Mouse (Mus musculus) midbrain, embryonic 12.5 days (tissue): Measurements from ENCODE around the gene Ppib. TPM values are rescaled to one million over a fixed set of nuclear protein-coding genes. Genes with fewer than 3 reads are reported as not detected.

Source experiments
- ATAC-seq: fragments of 200-750 bp; cut with Nextera tagmentation; 2 replicates; pipeline ENCODE4 v1.8.0; 2017; ENCODE audit warnings: low read depth, moderate TSS enrichment, moderate library complexity; ENCODE audit not compliant: low FRiP score
- H3K27ac ChIP-seq: fragments of 300-500 bp; sonication (generic); replicated peaks from 2 replicates; pipeline ENCODE4 v1.5.1; 2016; ENCODE audit warnings: mild to moderate bottlenecking
- H3K27me3 ChIP-seq: fragments of 300-500 bp; sonication (generic); 2 replicates; pipeline ENCODE4 v1.6.1; 2016; ENCODE audit warnings: mild to moderate bottlenecking
- H3K36me3 ChIP-seq: fragments of 300-500 bp; sonication (generic); 2 replicates; pipeline ENCODE4 v1.6.1; 2016
- H3K4me1 ChIP-seq: fragments of 300-500 bp; sonication (generic); 2 replicates; pipeline ENCODE4 v1.6.1; 2016
- H3K4me2 ChIP-seq: fragments of 300-500 bp; sonication (generic); replicated peaks from 2 replicates; pipeline ENCODE4 v1.6.1; 2016; ENCODE audit warnings: mild to moderate bottlenecking, moderate library complexity
- H3K4me3 ChIP-seq: fragments of 300-500 bp; sonication (generic); 2 replicates; pipeline ENCODE4 v1.5.1; 2016; ENCODE audit warnings: mild to moderate bottlenecking
- H3K9ac ChIP-seq: fragments of 300-500 bp; sonication (generic); replicated peaks from 2 replicates; pipeline ENCODE4 v1.6.1; 2016; ENCODE audit warnings: mild to moderate bottlenecking, moderate library complexity
- H3K9me3 ChIP-seq: fragments of 300-500 bp; sonication (generic); 2 replicates; pipeline ENCODE4 v1.6.1; 2016; ENCODE audit warnings: mild to moderate bottlenecking
- WGBS: fragments of 180-500 bp; shearing (Covaris S2); methylation state at CpG from one replicate; pipeline ENCODE4 v1.1.7; 2016; 5-methylcytosine and 5-hydroxymethylcytosine counted together
- polyA plus RNA-seq: library from polyadenylated mRNA; unstranded; fragments of >200 nt; fragmentation: Nextera tagmentation; extraction: Ambion mirVana; gene quantifications from 2 replicates; pipeline ENCODE4 v1.2.1, GENCODE M21; 2016

Gene Ppib
- polyA plus RNA-seq, 1 experiment from 2014 or later: 416 TPM

DNA sequence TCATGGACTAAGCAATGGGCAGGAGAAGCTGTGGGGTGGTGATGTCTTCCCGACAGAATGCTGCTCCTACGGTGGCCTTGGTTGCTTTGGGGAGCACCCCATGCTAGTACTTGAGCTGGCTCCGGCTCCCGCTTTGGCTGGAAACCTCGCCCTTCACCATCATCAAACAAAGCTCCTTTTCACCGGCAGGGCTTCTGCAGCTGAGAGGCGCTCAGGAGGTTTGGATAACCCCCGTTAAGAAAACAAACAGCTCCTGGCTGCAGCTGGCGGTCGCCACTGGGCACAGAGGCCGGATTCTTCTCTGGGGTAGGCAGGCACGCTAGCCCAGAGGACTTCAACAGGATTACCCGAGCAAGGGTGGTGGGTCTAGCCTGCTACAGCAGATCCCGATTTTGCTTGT is 18.5 kb downstream of the Ppib start:
- 13% methylated on average over 14 of the region's 14 CpGs for WGBS

DNA sequence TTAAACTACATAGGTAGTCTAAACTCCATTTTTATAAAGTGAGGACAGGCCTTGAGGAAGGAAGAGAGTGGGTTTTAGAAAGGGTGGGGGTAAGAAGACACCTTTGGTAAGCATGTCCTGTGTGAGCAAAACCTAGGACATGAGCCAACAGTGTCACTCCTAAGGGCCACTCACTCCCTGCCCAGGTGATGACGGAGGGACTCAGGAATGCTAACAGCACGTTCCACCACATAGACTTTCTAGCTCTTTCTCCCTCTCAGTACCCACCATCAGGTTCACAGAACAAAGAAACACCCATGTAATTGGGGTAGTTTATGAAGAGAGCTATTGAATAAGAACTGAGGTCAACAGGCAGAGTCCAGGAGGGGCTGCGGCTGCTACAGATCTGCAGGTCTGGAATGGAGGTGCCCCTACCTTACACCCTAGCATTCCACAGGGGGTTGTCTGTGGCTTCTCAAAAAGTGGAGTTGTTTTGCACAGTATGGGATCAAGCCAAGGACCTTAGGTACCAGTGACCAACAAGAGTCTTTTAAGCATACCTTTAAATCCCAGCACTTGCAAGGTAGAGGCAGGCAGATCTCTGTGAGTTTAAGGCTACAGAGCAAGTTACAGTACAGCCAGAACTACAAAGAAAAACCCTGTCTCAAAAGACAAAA is 20.9 kb downstream of the Ppib start:
- Histone ChIP-seq H3K4me3 (no peak overlapping the region), H3K27me3 (no peaks in the 10 kb centered on the region), H3K9ac (no peak overlapping the region), H3K27ac (no peak overlapping the region), H3K4me2 (no peak overlapping the region), H3K36me3 (peaks cover 2% of the 10 kb centered on the region; the same call in 1 of the 2 replicates), H3K4me1 (peaks cover 6% of the 10 kb centered on the region; the same call in 1 of the 2 replicates), H3K9me3 (no peaks in the 10 kb centered on the region)
- WGBS: 83% methylated on average over 3 of the region's 3 CpGs
- no peak for ATAC-seq

More for the DNA sequence above, 18.5 kb downstream of the Ppib start:
- Histone ChIP-seq H3K9ac (0 out of 2 replicates have a peak overlapping the region, but pooled peaks have one; percentile 24), H3K9me3 (no peaks in the 10 kb centered on the region), H3K4me2 (peak overlapping the region; percentile 16; the same call in 1 of the 2 replicates), H3K27ac (peak overlapping the region; percentile 43; the same call in 1 of the 2 replicates), H3K4me1 (peaks cover 6% of the 10 kb centered on the region; the same call in 1 of the 2 replicates), H3K27me3 (no peaks in the 10 kb centered on the region), H3K4me3 (no peak overlapping the region), H3K36me3 (no peaks in the 10 kb centered on the region)
- no peak for ATAC-seq

- no peak overlapping the region for H3K4me2 ChIP-seq
- no peaks in the 10 kb centered on the region for H3K9me3 ChIP-seq
- ATAC-seq: no peak
- WGBS: 84% methylated on average over 4 of the region's 4 CpGs
- no peak overlapping the region for H3K9ac ChIP-seq
- peaks cover 13% of the 10 kb centered on the region for H3K36me3 ChIP-seq
- peaks cover 6% of the 10 kb centered on the region; the same call in 1 of the 2 replicates for H3K4me1 ChIP-seq
- H3K27ac ChIP-seq: no peak overlapping the region
- no peaks in the 10 kb centered on the region for H3K27me3 ChIP-seq
- no peak overlapping the region for H3K4me3 ChIP-seq
Observed at GRCm38 (mm10) chr9:66081999-66082398, 22.0 kb downstream of the Ppib start.

DNA sequence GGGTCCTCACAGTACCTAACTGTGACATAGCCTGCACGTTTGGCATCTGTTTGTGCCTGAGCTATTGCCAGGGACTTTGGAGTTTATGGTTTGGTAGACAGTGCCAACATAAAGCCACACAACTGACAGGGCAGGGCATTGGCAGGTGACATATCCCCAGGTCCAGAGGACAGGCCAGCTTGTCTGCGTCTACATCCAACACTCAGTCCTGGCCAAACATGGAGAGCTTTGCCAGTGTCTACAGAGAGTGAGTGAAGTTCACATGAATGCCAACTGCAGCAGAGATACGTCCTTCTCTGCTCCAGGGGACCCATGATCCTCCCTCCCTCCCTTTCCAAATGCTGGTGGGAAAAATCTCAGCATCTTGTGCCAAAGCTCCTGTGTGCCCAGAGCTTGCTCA is 24.1 kb downstream of the Ppib start:
- no peak overlapping the region for H3K27ac ChIP-seq
- H3K4me2 ChIP-seq: no peak overlapping the region
- H3K4me3 ChIP-seq: no peak overlapping the region
- H3K9me3 ChIP-seq: no peaks in the 10 kb centered on the region
- H3K9ac ChIP-seq: no peak overlapping the region
- H3K4me1 ChIP-seq: no peaks in the 10 kb centered on the region
- no peak for ATAC-seq
- 89% methylated on average over 3 of the region's 3 CpGs for WGBS
- H3K27me3 ChIP-seq: no peaks in the 10 kb centered on the region
- H3K36me3 ChIP-seq: peaks cover 33% of the 10 kb centered on the region

GRCm38 (mm10) chr9:66087062-66087461 is 27.0 kb downstream of the Ppib start:
- Histone ChIP-seq H3K4me2 (no peak overlapping the region), H3K9ac (no peak overlapping the region), H3K9me3 (no peaks in the 10 kb centered on the region), H3K4me1 (no peaks in the 10 kb centered on the region), H3K4me3 (no peak overlapping the region), H3K36me3 (peaks cover 62% of the 10 kb centered on the region), H3K27ac (no peak overlapping the region), H3K27me3 (no peaks in the 10 kb centered on the region)
- 96% methylated on average over 7 of the region's 7 CpGs for WGBS
- ATAC-seq: no peak

GRCm38 (mm10) chr9:66088411-66088810 is 28.4 kb downstream of the Ppib start:
- H3K36me3 ChIP-seq: peaks cover 76% of the 10 kb centered on the region
- no peaks in the 10 kb centered on the region for H3K9me3 ChIP-seq
- no peaks in the 10 kb centered on the region for H3K27me3 ChIP-seq
- H3K27ac ChIP-seq: no peak overlapping the region
- no peak for ATAC-seq
- no peaks in the 10 kb centered on the region for H3K4me1 ChIP-seq
- WGBS: 44% methylated on average over 4 of the region's 4 CpGs
- H3K4me3 ChIP-seq: no peak overlapping the region
- no peak overlapping the region for H3K4me2 ChIP-seq
- H3K9ac ChIP-seq: no peak overlapping the region

GRCm38 (mm10) chr9:66090593-66091244 is 30.7 kb downstream of the Ppib start:
- ATAC-seq: no peak
- Histone ChIP-seq H3K4me3 (no peak overlapping the region), H3K9me3 (no peaks in the 10 kb centered on the region), H3K4me2 (no peak overlapping the region), H3K36me3 (peaks cover 98% of the 10 kb centered on the region), H3K27me3 (no peaks in the 10 kb centered on the region), H3K9ac (no peak overlapping the region), H3K4me1 (no peaks in the 10 kb centered on the region), H3K27ac (no peak overlapping the region)
- 91% methylated on average over 13 of the region's 13 CpGs for WGBS

DNA sequence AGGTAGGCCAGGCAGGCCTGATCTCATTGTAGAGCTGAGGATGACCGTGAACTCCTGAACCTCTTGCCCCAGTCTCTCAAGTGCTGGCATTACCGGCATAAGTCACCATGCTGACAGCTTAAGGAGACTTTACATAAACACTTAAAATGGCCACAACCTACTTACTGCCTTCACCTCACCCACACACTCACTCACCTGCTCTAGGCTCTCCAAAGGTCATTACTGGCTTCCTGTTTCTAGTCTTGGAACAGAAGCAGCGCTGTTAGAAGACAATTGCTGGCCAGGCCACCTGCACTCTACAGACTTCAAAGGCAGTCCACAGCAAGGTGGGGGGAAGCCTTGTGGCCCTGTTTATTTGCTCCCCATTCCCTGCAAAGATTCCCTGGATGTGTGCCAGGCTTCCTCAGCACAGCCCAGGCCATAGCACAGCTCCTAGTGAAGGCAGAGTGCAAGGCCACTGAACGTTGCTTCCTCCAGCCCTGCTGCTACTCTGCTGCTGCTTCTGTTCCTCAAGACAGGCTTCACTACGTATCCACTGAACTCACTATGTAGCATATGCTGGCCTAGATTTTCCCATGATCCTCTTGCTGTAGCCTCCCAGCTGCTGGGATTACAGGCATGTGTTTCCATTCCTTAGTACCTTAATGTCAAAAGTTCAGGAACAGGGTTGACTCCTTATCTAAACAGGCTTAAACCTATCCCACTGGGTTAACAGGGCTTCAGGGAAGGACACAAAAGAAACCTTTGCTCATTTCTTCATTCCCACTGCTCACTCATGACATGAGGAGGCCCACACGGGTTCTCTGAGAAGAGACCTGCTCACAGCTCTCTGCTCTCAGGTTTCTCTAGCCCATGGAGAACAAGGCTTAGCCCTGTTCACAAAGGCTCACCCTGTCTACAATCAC is 31.6 kb downstream of the Ppib start:
- Histone ChIP-seq H3K27me3 (no peaks in the 10 kb centered on the region), H3K9me3 (no peaks in the 10 kb centered on the region), H3K27ac (no peak overlapping the region), H3K4me2 (no peak overlapping the region), H3K4me1 (no peaks in the 10 kb centered on the region), H3K36me3 (peaks cover 96% of the 10 kb centered on the region), H3K9ac (no peak overlapping the region), H3K4me3 (no peak overlapping the region)
- ATAC-seq: no peak
- WGBS: 84% methylated on average over 6 of the region's 6 CpGs

- Histone ChIP-seq H3K9ac (no peak overlapping the region), H3K9me3 (no peaks in the 10 kb centered on the region), H3K4me2 (no peak overlapping the region), H3K27ac (no peak overlapping the region), H3K27me3 (no peaks in the 10 kb centered on the region), H3K4me3 (no peak overlapping the region), H3K36me3 (peaks cover 96% of the 10 kb centered on the region), H3K4me1 (no peaks in the 10 kb centered on the region)
- no peak for ATAC-seq
- 84% methylated on average over 2 of the region's 2 CpGs for WGBS
Observed at GRCm38 (mm10) chr9:66092664-66093063, 32.6 kb downstream of the Ppib start.

DNA sequence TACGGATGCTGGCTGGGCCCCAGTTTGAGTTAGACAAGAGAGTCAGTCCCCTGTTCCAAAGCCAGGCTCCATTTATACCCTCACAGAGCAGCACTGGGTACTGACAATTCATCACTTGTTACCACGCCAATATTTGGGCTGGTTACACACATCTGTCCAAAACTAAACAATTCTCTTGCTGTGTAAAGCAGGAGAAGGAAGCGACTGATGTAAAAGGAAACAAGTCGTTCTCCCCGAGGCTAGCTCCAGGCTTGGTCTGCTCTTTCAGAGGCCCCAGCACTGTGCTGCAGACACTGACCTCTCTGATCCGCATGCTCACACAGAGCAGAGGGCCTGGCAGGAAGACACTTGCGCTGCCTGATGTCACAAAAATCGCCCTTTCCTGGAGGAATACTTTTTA is 41.6 kb downstream of the Ppib start:
- no peak for ATAC-seq
- Histone ChIP-seq H3K9me3 (no peaks in the 10 kb centered on the region), H3K4me3 (no peak overlapping the region), H3K36me3 (peaks cover 80% of the 10 kb centered on the region), H3K27me3 (no peaks in the 10 kb centered on the region), H3K9ac (no peak overlapping the region), H3K4me2 (no peak overlapping the region), H3K4me1 (no peaks in the 10 kb centered on the region), H3K27ac (no peak overlapping the region)
- 88% methylated on average over 8 of the region's 8 CpGs for WGBS

- H3K27me3 ChIP-seq: no peaks in the 10 kb centered on the region
- 93% methylated on average over 6 of the region's 6 CpGs for WGBS
- no peak for ATAC-seq
- no peak overlapping the region for H3K27ac ChIP-seq
- no peak overlapping the region for H3K4me3 ChIP-seq
- no peak overlapping the region for H3K9ac ChIP-seq
- no peak overlapping the region for H3K4me2 ChIP-seq
- H3K4me1 ChIP-seq: no peaks in the 10 kb centered on the region
- peaks cover 72% of the 10 kb centered on the region for H3K36me3 ChIP-seq
- H3K9me3 ChIP-seq: no peaks in the 10 kb centered on the region
Observed at GRCm38 (mm10) chr9:66102668-66103067, 42.6 kb downstream of the Ppib start.

GRCm38 (mm10) chr9:66104601-66105000 is 44.6 kb downstream of the Ppib start:
- H3K27me3 ChIP-seq: no peaks in the 10 kb centered on the region
- H3K9ac ChIP-seq: no peak overlapping the region
- ATAC-seq: no peak
- no peak overlapping the region for H3K4me2 ChIP-seq
- H3K27ac ChIP-seq: no peak overlapping the region
- H3K4me1 ChIP-seq: no peaks in the 10 kb centered on the region
- no peak overlapping the region for H3K4me3 ChIP-seq
- no peaks in the 10 kb centered on the region for H3K9me3 ChIP-seq
- WGBS: 90% methylated on average over 4 of the region's 4 CpGs
- H3K36me3 ChIP-seq: peaks cover 82% of the 10 kb centered on the region
